Mouse (Mus musculus) spleen, adult 18-20 months (tissue): ENCODE data around the gene Yipf3.

Experiments used
- DNase-seq, 2 experiments: peaks; one replicate each; pipeline ENCODE4 v3.0.0; 2022; ENCODE audit warnings: mixed read lengths in 2 of 2

Yipf3 gene

GRCm38 (mm10) chr17:46285407-46285806 is 37.5 kb downstream of the Yipf3 start:
- DNase-seq, result no peak

DNA sequence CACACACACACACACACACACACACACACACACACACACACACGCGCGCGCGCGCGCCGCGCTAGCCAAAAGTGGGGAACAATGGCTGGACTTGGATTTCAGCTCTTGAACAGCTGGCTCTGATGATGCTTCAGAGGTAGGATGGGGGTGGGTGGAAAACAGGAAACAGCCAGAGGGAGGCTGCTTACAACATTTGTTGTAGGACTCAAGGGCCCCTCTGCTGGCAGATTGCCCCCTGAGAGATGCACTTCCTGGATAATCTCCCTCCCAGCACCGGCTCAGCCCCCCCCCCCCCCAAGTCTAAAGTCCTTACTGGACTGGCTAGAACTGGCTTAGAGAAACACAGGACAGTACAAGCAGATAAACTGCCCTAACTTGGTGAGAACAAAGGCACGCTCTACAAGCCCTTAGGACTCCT is 39.8 kb downstream of the Yipf3 start:
- no peak for DNase-seq

DNA sequence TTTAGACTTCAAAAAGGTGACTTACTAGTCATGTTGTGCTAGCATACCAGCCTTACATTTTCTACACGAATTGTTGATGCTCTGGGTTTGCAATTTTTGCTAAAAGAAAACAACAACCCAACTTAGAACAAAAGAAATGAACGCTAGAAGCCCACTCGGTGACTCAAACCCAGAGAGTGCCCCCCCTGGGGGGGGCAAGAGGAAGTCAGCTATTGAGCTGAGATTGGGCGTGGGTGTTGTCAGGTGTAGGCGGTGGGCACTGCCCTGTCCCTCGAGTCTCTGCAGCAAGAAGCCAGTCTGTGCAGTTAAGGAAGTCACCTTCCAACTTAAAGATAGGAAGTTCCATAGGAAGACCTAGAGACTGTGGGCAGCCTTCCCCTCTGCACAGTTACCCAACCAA is 48.7 kb downstream of the Yipf3 start:
- no peak for DNase-seq

GRCm38 (mm10) chr17:46297028-46297363 is 49.1 kb downstream of the Yipf3 start:
- no peak for DNase-seq

GRCm38 (mm10) chr17:46297364-46298219 is 49.7 kb downstream of the Yipf3 start, which contains the start of gene Dlk2:
Dlk2 (plus strand) TSS chr17:46297421.
- no peak for DNase-seq

DNA sequence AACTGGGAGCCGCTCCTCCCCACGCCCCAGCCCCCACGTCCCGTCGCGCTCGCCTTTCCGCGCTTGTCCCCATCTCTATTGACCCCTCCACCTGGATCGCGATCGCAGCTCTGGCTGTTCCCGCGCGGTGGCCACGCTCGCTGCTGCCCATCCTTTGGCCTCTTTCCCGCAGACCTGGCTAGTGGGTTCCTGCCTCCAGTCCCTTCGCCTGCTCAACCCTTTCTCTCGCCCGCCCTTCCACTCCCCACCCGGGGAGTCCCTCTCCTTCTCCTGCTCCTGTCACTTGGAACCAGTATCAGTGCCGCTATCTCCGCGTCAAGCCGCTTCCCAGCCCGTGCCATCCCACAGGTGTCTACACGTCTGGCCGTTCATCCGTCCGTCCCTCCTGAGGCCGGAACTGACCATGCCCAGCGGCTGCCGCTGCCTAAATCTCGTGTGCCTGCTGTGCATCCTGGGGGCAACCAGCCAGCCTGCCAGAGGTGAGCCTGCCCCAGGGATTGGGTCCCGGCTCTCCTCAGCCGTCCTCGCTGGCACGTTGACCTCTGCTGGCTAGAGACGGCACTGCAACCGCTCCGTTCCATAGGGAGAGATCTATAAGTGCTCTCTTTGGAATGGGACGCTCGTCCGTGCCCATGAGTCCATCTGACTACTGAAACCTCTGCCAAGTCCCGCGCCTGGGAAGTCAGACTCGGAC is 50.5 kb downstream of the Yipf3 start:
- DNase-seq, result peak; percentile 46 to 81

DNA sequence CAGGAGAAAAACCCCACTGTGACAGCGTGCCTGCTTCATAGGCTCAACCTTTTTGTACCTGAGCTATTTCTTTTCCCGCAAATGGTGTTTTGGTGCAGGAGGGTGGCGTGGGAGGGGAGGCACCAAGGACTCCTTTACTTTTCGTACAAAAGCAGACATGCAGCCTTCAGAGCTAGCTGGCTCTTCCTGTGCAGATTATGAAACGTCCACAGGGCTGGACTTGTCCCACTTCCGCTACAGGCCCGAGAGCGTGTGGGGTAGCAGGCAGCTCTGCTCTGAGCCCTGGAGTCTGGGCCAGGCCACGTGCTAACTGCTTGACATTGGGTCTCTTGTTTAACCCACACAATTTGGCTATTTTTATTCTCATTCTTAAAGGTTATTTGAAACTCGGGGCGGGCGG is 54.0 kb downstream of the Yipf3 start:
- DNase-seq, result no peak
